Mouse (Mus musculus) embryonic facial prominence, embryonic 12.5 days (tissue): ENCODE measurements at regions not wholly inside any gene's neighbourhood (a gene's known extent, or its start where the extent isn't known, plus 50 kb on each side); places are given as distances from the start of the nearest gene placed in this dataset.
A peak's percentile ranks its signal among the peaks of the same experiment; 100 is the strongest.

Experiments used
- ATAC-seq: fragments of 200-750 bp; cut with Nextera tagmentation; 2 replicates; pipeline ENCODE4 v1.8.0; 2017; ENCODE audit not compliant: insufficient number of reproducible peaks, insufficient read depth, low FRiP score, low TSS enrichment
- H3K27ac ChIP-seq: fragments of 300-500 bp; sonication (generic); 2 replicates; pipeline ENCODE4 v1.5.1; 2016; ENCODE audit warnings: mild to moderate bottlenecking
- H3K27me3 ChIP-seq: fragments of 300-500 bp; sonication (generic); 2 replicates; pipeline ENCODE4 v1.6.1; 2016; ENCODE audit warnings: mild to moderate bottlenecking, moderate library complexity
- H3K36me3 ChIP-seq: fragments of 300-500 bp; sonication (generic); 2 replicates; pipeline ENCODE4 v1.6.1; 2016; ENCODE audit warnings: mild to moderate bottlenecking
- H3K4me1 ChIP-seq: fragments of 300-500 bp; sonication (generic); 2 replicates; pipeline ENCODE4 v1.6.1; 2016
- H3K4me2 ChIP-seq: fragments of 300-500 bp; sonication (generic); replicated peaks from 2 replicates; pipeline ENCODE4 v1.6.1; 2016; ENCODE audit warnings: mild to moderate bottlenecking, moderate library complexity
- H3K4me3 ChIP-seq: fragments of 300-500 bp; sonication (generic); 2 replicates; pipeline ENCODE4 v1.5.1; 2016; ENCODE audit warnings: mild to moderate bottlenecking
- H3K9ac ChIP-seq: fragments of 300-500 bp; sonication (generic); 2 replicates; pipeline ENCODE4 v1.6.1; 2016; ENCODE audit warnings: mild to moderate bottlenecking, moderate library complexity
- H3K9me3 ChIP-seq: fragments of 300-500 bp; sonication (generic); 2 replicates; pipeline ENCODE4 v1.6.1; 2016; ENCODE audit warnings: mild to moderate bottlenecking, moderate library complexity
- WGBS: fragments of 180-500 bp; shearing (Covaris S2); methylation state at CpG from one replicate; pipeline ENCODE4 v1.1.7; 2016; 5-methylcytosine and 5-hydroxymethylcytosine counted together

- Histone ChIP-seq H3K27ac (no peak overlapping the region), H3K27me3 (no peaks in the 10 kb centered on the region), H3K9ac (no peak overlapping the region), H3K4me1 (no peaks in the 10 kb centered on the region), H3K9me3 (no peaks in the 10 kb centered on the region), H3K4me3 (no peak overlapping the region), H3K4me2 (no peak overlapping the region), H3K36me3 (no peaks in the 10 kb centered on the region)
- ATAC-seq, result no peak
- WGBS, result 84% methylated on average over 8 of the region's 8 CpGs
These were observed 59.3 kb upstream of the Dgkg start for GRCm38 (mm10) chr16:22716306-22716830.

- 94% methylated on average over 2 of the region's 2 CpGs for WGBS
- Histone ChIP-seq H3K9ac (no peak overlapping the region), H3K4me1 (no peaks in the 10 kb centered on the region), H3K4me3 (no peak overlapping the region), H3K9me3 (no peaks in the 10 kb centered on the region), H3K27ac (no peak overlapping the region), H3K36me3 (no peaks in the 10 kb centered on the region), H3K27me3 (no peaks in the 10 kb centered on the region), H3K4me2 (no peak overlapping the region)
- no peak for ATAC-seq
These were observed 57.3 kb upstream of the Dgkg start for GRCm38 (mm10) chr16:22714315-22714714.

- no peak overlapping the region for H3K4me2 ChIP-seq
- no peak overlapping the region for H3K9ac ChIP-seq
- no peaks in the 10 kb centered on the region for H3K9me3 ChIP-seq
- no peaks in the 10 kb centered on the region for H3K36me3 ChIP-seq
- 0 out of 2 replicates have a peak, but pooled peaks have one; percentile 47 for ATAC-seq
- 69% methylated on average over 9 of the region's 9 CpGs for WGBS
- no peak overlapping the region for H3K4me3 ChIP-seq
- no peak overlapping the region for H3K27ac ChIP-seq
- no peaks in the 10 kb centered on the region for H3K4me1 ChIP-seq
- no peaks in the 10 kb centered on the region for H3K27me3 ChIP-seq
These were observed 51.7 kb upstream of the Dgkg start for GRCm38 (mm10) chr16:22708768-22709167.
